Mouse (Mus musculus) spleen, postnatal 0 days (tissue): ENCODE results near the gene A030003K21Rik. TPM values are rescaled to one million over a fixed set of nuclear protein-coding genes. Genes with fewer than 3 reads are reported as not detected.

ENCODE experiments used
- polyA plus RNA-seq: library from polyadenylated mRNA; unstranded; fragments of >200 nt; fragmentation: Nextera tagmentation; extraction: Ambion mirVana; gene quantifications from 2 replicates; pipeline ENCODE4 v1.2.1, GENCODE M21; 2015

The A030003K21Rik gene
- polyA plus RNA-seq, result not detected in 2 replicates

GRCm38 (mm10) chr1:82943295-82943694 lies at the start of gene A030003K21Rik:
Gene A030003K21Rik, minus strand, starts transcription at chr1:82943388.

GRCm38 (mm10) chr1:82959870-82960385 lies 16.7 kb upstream of the A030003K21Rik start, which contains the start of gene Gm47955:
Gene Gm47955, plus strand, starts transcription at chr1:82960286.

GRCm38 (mm10) chr1:82955913-82956312 lies 12.7 kb upstream of the A030003K21Rik start, which contains the start of gene Gm7544:
Gene Gm7544, minus strand, starts transcription at chr1:82956013.

GRCm38 (mm10) chr1:82931326-82931725 lies 11.9 kb downstream of the A030003K21Rik start, which contains the start of gene Gm6217:
Gene Gm6217, minus strand, starts transcription at chr1:82931399.

GRCm38 (mm10) chr1:82924650-82925049 lies 18.5 kb downstream of the A030003K21Rik start, which contains the start of gene A030014E15Rik:
Gene A030014E15Rik, plus strand, starts transcription at chr1:82924917.

GRCm38 (mm10) chr1:82913025-82913424 lies 30.2 kb downstream of the A030003K21Rik start, which contains the start of gene A030005L19Rik:
Gene A030005L19Rik, plus strand, starts transcription at chr1:82913325.

Other genes starting within 250 kb of the A030003K21Rik start
- gene Mff, start 218.5 kb downstream of the A030003K21Rik start, polyA plus RNA-seq, result 185 and 195 TPM in 2 replicates
- 0.26 TPM in 1 of 2 replicates, not detected in the other for gene Tm4sf20, start 174.9 kb downstream of the A030003K21Rik start, polyA plus RNA-seq
- gene Gm47791, start 172.1 kb downstream of the A030003K21Rik start, polyA plus RNA-seq, result not detected in 2 replicates
- gene Agfg1, start 103.9 kb downstream of the A030003K21Rik start, polyA plus RNA-seq, result 25.4 and 30.3 TPM in 2 replicates
- gene A030005L19Rik, start 30.1 kb downstream of the A030003K21Rik start, polyA plus RNA-seq, result 0.31 and 0.55 TPM in 2 replicates
- gene A030014E15Rik, start 18.5 kb downstream of the A030003K21Rik start, polyA plus RNA-seq, result not detected in 2 replicates
- gene Gm6217, start 12.0 kb downstream of the A030003K21Rik start, polyA plus RNA-seq, result not detected in 2 replicates
- gene Gm7544, start 12.6 kb upstream of the A030003K21Rik start, polyA plus RNA-seq, result not detected in 2 replicates
- gene Gm47955, start 16.9 kb upstream of the A030003K21Rik start, polyA plus RNA-seq, result not detected in 2 replicates
- gene Gm47959, start 57.2 kb upstream of the A030003K21Rik start, polyA plus RNA-seq, result not detected in 2 replicates
- gene Slc19a3, start 95.1 kb upstream of the A030003K21Rik start, polyA plus RNA-seq, result 0.06 TPM in 2 replicates
- not detected in 2 replicates for gene Krtap28-10, start 99.1 kb upstream of the A030003K21Rik start, polyA plus RNA-seq
- not detected in 2 replicates for gene Gm47969, start 101.5 kb upstream of the A030003K21Rik start, polyA plus RNA-seq
- not detected in 2 replicates for gene A030005K14Rik, start 116.0 kb upstream of the A030003K21Rik start, polyA plus RNA-seq
- not detected in 2 replicates for gene Krtap28-13, start 117.5 kb upstream of the A030003K21Rik start, polyA plus RNA-seq
- gene Ccl20, start 173.4 kb upstream of the A030003K21Rik start, polyA plus RNA-seq, result not detected in 2 replicates
- gene Daw1, start 216.4 kb upstream of the A030003K21Rik start, polyA plus RNA-seq, result not detected in 2 replicates